Mouse (Mus musculus) lung, postnatal 4 days (tissue): ENCODE results near the gene Khdc3.
"Not testable (repeated sequence)": the region's sequence is repeated elsewhere in the genome, so short reads cannot be mapped to it uniquely, and the experiment has no call there.

Experiments used
- DNase-seq, 2 experiments: peaks; one replicate each; pipeline ENCODE4 v3.0.0; 2021

Khdc3 gene

GRCm38 (mm10) chr9:73103159-73103879, 1.7 kb downstream of the Khdc3 start:
- peak; percentile 53 to 55 for DNase-seq

- no peak for DNase-seq
Observed at GRCm38 (mm10) chr9:73103880-73104198, 2.2 kb downstream of the Khdc3 start.

- no peak for DNase-seq
Observed at GRCm38 (mm10) chr9:73105141-73105540, 3.5 kb downstream of the Khdc3 start.

GRCm38 (mm10) chr9:73105771-73106170, 4.1 kb downstream of the Khdc3 start:
- DNase-seq: no peak

GRCm38 (mm10) chr9:73112919-73113906, 11.6 kb downstream of the Khdc3 start, which contains the start of gene Rsl24d1:
Gene Rsl24d1, plus strand, starts transcription at chr9:73113426.
- peak; percentile 82 to 89 for DNase-seq

GRCm38 (mm10) chr9:73116704-73117103, 15.1 kb downstream of the Khdc3 start:
- DNase-seq: not testable (repeated sequence)

- DNase-seq: no peak
Observed at GRCm38 (mm10) chr9:73118012-73118411, 16.4 kb downstream of the Khdc3 start.

GRCm38 (mm10) chr9:73121735-73122134, 20.1 kb downstream of the Khdc3 start:
- peak in 1 of 2 experiments; percentile 39 for DNase-seq

GRCm38 (mm10) chr9:73125043-73125570, 23.5 kb downstream of the Khdc3 start:
- no peak for DNase-seq

GRCm38 (mm10) chr9:73127457-73127856, 25.8 kb downstream of the Khdc3 start:
- no peak for DNase-seq

- no peak for DNase-seq
Observed at GRCm38 (mm10) chr9:73129875-73130274, 28.2 kb downstream of the Khdc3 start.

GRCm38 (mm10) chr9:73130529-73130928, 28.9 kb downstream of the Khdc3 start:
- no peak for DNase-seq

- no peak for DNase-seq
Observed at GRCm38 (mm10) chr9:73137341-73137886, 35.8 kb downstream of the Khdc3 start.
